21 mouse cellular contexts compared by ENCODE assay signal in the genomic region with DNA sequence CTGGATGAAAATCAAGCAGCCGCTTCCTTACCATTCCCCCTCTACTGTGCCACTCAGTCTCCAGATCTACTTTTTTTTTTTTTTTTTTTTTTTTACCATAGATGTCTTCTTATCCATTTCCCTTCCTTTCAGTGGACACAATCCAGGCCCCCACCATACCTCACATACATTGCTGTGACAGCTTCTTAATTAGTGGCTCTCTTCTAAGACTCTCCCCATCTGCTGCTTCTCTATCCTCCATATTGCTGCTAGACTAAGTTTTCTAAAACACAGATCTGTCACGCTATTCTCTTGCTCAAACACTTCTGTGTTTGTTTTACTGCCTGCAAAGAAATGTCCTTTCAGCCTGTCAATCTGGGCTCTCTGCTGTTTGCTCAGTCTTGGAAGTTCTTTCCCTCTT. TPM values are rescaled to one million over a fixed set of nuclear protein-coding genes. Genes with fewer than 3 reads are reported as not detected.
"Had no signal": no experiment of that assay in that cellular context is flagged by ENCODE, and none has a peak within 500 bp of the region (broad histone marks: within the 10 kb centered on the region; RNA-seq: fewer than 3 reads in every experiment).

No protein-coding gene starts in this region.

- H3K9ac ChIP-seq: liver, postnatal 0 days; lung, embryonic 15.5 days; midbrain, embryonic 13.5 days; midbrain, embryonic 15.5 days; neural tube, embryonic 13.5 days; neural tube, embryonic 15.5 days had no signal

- H3K4me2 ChIP-seq: lung, embryonic 15.5 days; midbrain, embryonic 11.5 days; midbrain, embryonic 13.5 days; midbrain, embryonic 15.5 days; neural tube, embryonic 13.5 days; neural tube, embryonic 15.5 days had no signal

- DNase-seq: liver, postnatal 0 days; lung, adult 2 months; lung, postnatal 14 days; lung, postnatal 36 days; retina, postnatal 1 day; right cerebral cortex, adult 18-20 months; spleen, adult 18-20 months; thymus, adult 18-20 months; thymus, postnatal 14 days; thymus, postnatal 36 days had no signal

- H3K9me3 ChIP-seq: lung, embryonic 15.5 days; megakaryocyte, embryonic 14.5 days; midbrain, embryonic 13.5 days; midbrain, embryonic 15.5 days; neural tube, embryonic 13.5 days; neural tube, embryonic 15.5 days had no signal

- H3K4me1 ChIP-seq: lung, embryonic 15.5 days; megakaryocyte, embryonic 14.5 days had no signal

- H3K4me3 ChIP-seq: lung, embryonic 15.5 days; megakaryocyte, embryonic 14.5 days; midbrain, embryonic 13.5 days; midbrain, embryonic 15.5 days; myocyte; neural tube, embryonic 13.5 days; neural tube, embryonic 15.5 days had no signal

- ATAC-seq: liver, postnatal 0 days; lung, postnatal 0 days; midbrain, embryonic 13.5 days; midbrain, embryonic 15.5 days had no signal

- H3K27me3 ChIP-seq: lung, embryonic 15.5 days; megakaryocyte, embryonic 14.5 days; midbrain, embryonic 13.5 days; midbrain, embryonic 15.5 days; neural tube, embryonic 13.5 days; neural tube, embryonic 15.5 days had no signal

- H3K36me3 ChIP-seq: lung, embryonic 15.5 days; midbrain, embryonic 13.5 days; midbrain, embryonic 15.5 days; neural tube, embryonic 13.5 days; neural tube, embryonic 15.5 days had no signal

- H3K27ac ChIP-seq: lung, embryonic 15.5 days; macrophage; midbrain, embryonic 13.5 days; midbrain, embryonic 15.5 days; neural tube, embryonic 13.5 days; neural tube, embryonic 15.5 days had no signal

RNA-seq across cellular contexts. Expression of gene Slc8a3, which starts 54.9 kb away (rescaled TPM):
- total RNA-seq: megakaryocyte progenitor cell, adult 5-6 weeks had no signal
- polyA plus RNA-seq: macrophage had no signal
